Mouse (Mus musculus): ENCODE measurements around the gene Nbeal1.

- no peak for TF ChIP-seq CHD2 (IDR thresholded peaks at IDR 0.05; ENCODE audit: low read depth, low read length)
- no peak for TF ChIP-seq HCFC1 (IDR thresholded peaks at IDR 0.05; ENCODE audit: borderline replicate concordance, insufficient read depth, low read length)
- TF ChIP-seq ZNF384 (IDR thresholded peaks at IDR 0.05; ENCODE audit: low read depth, low read length), result no peak
Measured at GRCm38 (mm10) chr1:60344670-60345069, 164.3 kb downstream of the Nbeal1 start.
